Comparison of ENCODE assay signal across 13 mouse cellular contexts in genomic region chr10:108580786-108581420, GRCm38 (mm10).
DNase-seq lines count a peak whose midpoint lies in the region; ATAC-seq lines count a peak whose summit lies in the region.
"Had no signal": no experiment of that assay in that cellular context is flagged by ENCODE, and none has a peak within 500 bp of the region (broad histone marks: within the 10 kb centered on the region; RNA-seq: fewer than 3 reads in every experiment).

No protein-coding gene starts in this region.

- peaks cover 20% of the 10 kb centered on the region for H3K4me1 ChIP-seq in forebrain, embryonic 12.5 days
- H3K4me1 ChIP-seq in midbrain, embryonic 14.5 days (ENCODE audit: control insufficient read depth, insufficient read depth, low read length), result 0 out of 2 replicates have a peak, but pooled peaks cover 4% of the 10 kb centered on the region
- H3K4me1 ChIP-seq: lung, embryonic 15.5 days had no signal

- no peaks in the 10 kb centered on the region for H3K36me3 ChIP-seq in forebrain, embryonic 12.5 days (replicated peaks)
- no peaks in the 10 kb centered on the region for H3K36me3 ChIP-seq in midbrain, embryonic 14.5 days (ENCODE audit: control insufficient read depth, insufficient read depth, low read length)
- H3K36me3 ChIP-seq: lung, embryonic 15.5 days had no signal

- no peaks in the 10 kb centered on the region for H3K9me3 ChIP-seq in forebrain, embryonic 12.5 days
- no peaks in the 10 kb centered on the region for H3K9me3 ChIP-seq in midbrain, embryonic 14.5 days (ENCODE audit: control insufficient read depth, low read length)
- H3K9me3 ChIP-seq: lung, embryonic 15.5 days had no signal

- WGBS in forebrain, embryonic 12.5 days, result 40% methylated on average over 9 of the region's 9 CpGs
- WGBS in midbrain, embryonic 14.5 days, result 35% methylated on average over 9 of the region's 9 CpGs

- H3K27ac ChIP-seq in forebrain, embryonic 12.5 days, result no peak overlapping the region
- no peak overlapping the region for H3K27ac ChIP-seq in midbrain, embryonic 14.5 days (replicated peaks; ENCODE audit: low read depth, low read length)
- H3K27ac ChIP-seq: lung, embryonic 15.5 days had no signal

- no peak overlapping the region for H3K9ac ChIP-seq in forebrain, embryonic 12.5 days
- no peak overlapping the region for H3K9ac ChIP-seq in midbrain, embryonic 14.5 days (replicated peaks; ENCODE audit: low read length)
- H3K9ac ChIP-seq: lung, embryonic 15.5 days had no signal

- no peaks in the 10 kb centered on the region for H3K27me3 ChIP-seq in forebrain, embryonic 12.5 days
- no peaks in the 10 kb centered on the region for H3K27me3 ChIP-seq in midbrain, embryonic 14.5 days (ENCODE audit: control insufficient read depth, insufficient read depth, low read length)
- H3K27me3 ChIP-seq: lung, embryonic 15.5 days had no signal

- ATAC-seq in frontal cortex, adult (ENCODE audit: low TSS enrichment), result peak; percentile 35
- ATAC-seq in forebrain, embryonic 12.5 days (ENCODE audit: low FRiP score), result peak; percentile 58
- no peak for ATAC-seq in midbrain, embryonic 14.5 days (ENCODE audit: low FRiP score, low TSS enrichment)

- no peak overlapping the region for H3K4me3 ChIP-seq in forebrain, embryonic 12.5 days (replicated peaks)
- H3K4me3 ChIP-seq in midbrain, embryonic 14.5 days (replicated peaks; ENCODE audit: low read depth, low read length), result no peak overlapping the region
- H3K4me3 ChIP-seq: lung, embryonic 15.5 days; myocyte had no signal

- H3K4me2 ChIP-seq in forebrain, embryonic 12.5 days, result no peak overlapping the region
- no peak overlapping the region for H3K4me2 ChIP-seq in midbrain, embryonic 14.5 days (ENCODE audit: low read length)
- H3K4me2 ChIP-seq: lung, embryonic 15.5 days had no signal

- no peak for DNase-seq in frontal cortex, postnatal 25 days (ENCODE audit: low spot score in 2 of 2)
- peak; percentile 93 for DNase-seq in Muller cell, postnatal 12 days (ENCODE audit: inconsistent ontology term)
- DNase-seq in midbrain, embryonic 14.5 days, result peak; percentile 41
- DNase-seq in cerebellum, postnatal 14 days, result no peak
- no peak for DNase-seq in adrenal gland, postnatal 10 days
- DNase-seq in layer of hippocampus, postnatal 36 days, result no peak
- DNase-seq: cerebellum, postnatal 10 days; kidney, postnatal 36 days; thymus, postnatal 36 days had no signal

Comparison
In these comparisons a context has a peak if more than half of its experiments do, and no peak if none do; other contexts are left out.
1. DNase-seq: peak in Muller cell, postnatal 12 days (single experiment) and midbrain, embryonic 14.5 days (single experiment); none in frontal cortex, postnatal 25 days (0 of 2), cerebellum, postnatal 14 days (0 of 2), adrenal gland, postnatal 10 days (single experiment) and layer of hippocampus, postnatal 36 days (0 of 2).